Mouse (Mus musculus) ovary, postnatal 14 days (tissue): Measurements from ENCODE around the gene Gm10188.

Source experiments
- DNase-seq: peaks from one replicate; pipeline ENCODE4 v3.0.0; 2022; ENCODE audit warnings: low spot score

Gm10188 gene

GRCm38 (mm10) chr1:132194624-132195023 lies 34.9 kb downstream of the Gm10188 start:
- DNase-seq, result no peak

GRCm38 (mm10) chr1:132193806-132194205 lies 35.8 kb downstream of the Gm10188 start:
- DNase-seq, result no peak

DNA sequence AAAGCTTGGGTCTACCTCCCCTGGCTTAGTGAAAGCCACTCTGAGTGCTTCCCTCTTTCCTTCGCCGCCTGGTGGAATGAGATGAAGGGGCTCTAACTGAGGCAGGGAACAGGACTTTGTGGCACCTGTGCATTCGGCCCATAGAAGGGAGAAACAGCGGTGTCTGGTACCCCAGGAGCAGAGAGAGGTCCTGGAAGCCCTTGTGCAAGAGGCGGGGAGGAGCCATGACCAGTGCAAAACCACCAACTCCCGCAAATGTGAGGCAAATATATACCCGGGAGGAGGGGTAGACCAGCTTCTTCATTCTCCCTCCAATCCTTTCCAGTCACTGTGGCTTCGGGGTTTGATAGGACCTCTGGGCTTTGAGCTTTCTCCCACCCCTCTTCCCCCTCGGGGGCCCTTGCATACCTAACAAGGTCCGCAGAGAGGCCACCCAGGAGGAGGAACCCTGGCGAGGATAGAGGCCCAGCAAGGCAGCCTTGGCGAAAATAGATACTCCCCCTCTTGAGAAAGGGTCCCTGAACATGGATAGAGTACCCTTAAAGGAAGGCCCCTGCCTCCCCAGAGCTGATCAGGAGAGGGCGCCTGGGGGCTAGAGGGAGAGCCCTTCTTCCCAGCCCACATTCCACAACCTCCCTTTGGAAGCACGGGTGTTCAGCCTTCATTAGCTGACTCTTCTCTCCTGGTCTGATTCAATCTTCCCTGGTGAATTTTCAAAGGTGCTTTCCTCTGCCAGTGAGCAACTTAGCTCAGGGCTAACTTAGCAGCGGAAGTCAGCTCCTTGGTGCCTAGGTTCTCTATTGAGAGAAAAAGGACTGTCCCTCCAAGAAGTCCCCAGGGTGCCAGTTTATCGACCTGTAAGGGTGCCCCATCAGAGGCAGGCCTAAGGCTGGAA lies 37.5 kb downstream of the Gm10188 start:
- no peak for DNase-seq

DNA sequence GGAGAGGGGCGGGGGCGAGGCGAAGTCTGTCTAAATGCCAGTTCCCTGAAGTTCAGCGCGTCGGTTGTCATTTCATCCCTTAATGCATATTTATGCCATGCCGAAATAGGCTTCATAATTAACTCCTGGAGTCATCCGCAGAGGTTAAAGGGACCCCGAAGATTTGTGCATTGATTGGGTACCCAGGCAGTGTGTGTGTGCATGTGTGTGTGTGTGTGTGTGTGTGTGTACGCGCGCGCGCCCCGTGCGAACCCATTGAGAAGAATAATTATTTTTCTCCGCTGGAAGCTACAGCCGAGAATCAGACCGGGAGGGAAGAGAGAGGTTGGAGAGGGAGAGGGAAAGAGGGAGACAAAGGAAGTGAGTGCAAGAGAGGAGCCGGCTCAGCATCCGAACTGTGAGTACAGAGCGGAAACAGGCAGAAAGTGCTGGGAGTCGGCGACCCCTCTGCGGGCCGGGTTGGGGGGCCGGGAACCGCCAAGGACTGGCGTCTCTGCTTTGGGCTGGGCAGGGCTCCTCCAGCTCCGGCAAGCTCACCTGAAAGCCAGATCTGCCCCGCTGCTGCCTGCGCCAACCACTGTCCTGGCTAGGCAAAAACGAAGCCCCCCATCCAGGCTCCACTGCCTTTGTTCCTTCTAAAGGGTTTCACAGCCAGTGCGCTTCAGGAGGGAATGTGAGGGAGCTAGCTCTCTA lies 38.3 kb downstream of the Gm10188 start, which contains the start of the genes Lemd1 and AC124108.1:
Gene Lemd1, plus strand, starts transcription at position 339 of the 693 bp plus-strand sequence.
Gene AC124108.1, plus strand, starts transcription at position 365 of the 693 bp plus-strand sequence.
- no peak for DNase-seq

DNA sequence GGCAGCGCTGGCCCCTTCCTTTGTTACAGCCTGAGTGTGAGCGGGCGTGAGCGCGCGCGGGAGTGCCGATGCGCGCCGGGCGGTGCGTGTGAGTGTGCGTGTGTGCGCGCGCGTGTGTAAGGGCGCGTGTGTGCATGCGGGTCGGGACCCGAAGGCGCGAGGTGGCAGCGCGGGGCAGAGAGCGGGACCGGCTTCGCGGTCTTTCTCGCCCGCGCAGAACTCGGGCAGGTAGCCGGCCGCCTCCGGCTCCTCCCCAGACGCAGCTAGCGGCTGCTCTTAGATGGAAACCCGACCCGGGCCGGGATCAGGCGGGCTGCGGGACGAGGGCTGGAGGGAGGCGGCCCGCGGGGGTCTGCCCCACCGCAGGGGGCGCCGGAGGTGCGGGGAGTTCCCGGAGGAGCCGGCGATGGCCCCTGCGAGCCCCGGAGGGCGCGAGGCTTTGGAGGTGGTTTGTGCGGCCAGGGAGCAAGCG lies 38.9 kb downstream of the Gm10188 start:
- DNase-seq, result no peak

DNA sequence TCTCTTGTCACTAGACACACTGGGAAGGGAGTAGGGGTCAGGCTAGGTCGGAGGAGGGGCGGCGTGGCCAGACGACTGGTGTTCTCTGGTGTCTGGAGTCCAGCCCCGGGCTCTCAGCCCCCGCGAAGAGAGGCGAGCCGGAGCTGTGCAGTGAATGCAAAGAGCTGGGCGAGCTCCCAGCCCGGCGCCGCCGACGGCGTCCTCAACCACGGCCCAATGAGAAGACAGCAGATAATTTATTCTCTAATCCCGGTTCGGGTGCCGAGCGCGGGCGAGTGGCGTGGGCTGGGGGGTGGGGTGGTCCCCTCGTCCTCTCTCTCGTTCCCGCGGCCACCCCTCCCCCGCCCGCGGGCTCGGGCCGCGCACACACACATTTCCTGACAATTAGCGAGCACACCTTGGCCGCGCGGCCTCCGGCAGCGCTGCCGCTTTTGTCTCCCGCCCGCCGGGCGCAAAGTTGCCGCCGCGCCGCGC lies 39.5 kb downstream of the Gm10188 start:
- no peak for DNase-seq

DNA sequence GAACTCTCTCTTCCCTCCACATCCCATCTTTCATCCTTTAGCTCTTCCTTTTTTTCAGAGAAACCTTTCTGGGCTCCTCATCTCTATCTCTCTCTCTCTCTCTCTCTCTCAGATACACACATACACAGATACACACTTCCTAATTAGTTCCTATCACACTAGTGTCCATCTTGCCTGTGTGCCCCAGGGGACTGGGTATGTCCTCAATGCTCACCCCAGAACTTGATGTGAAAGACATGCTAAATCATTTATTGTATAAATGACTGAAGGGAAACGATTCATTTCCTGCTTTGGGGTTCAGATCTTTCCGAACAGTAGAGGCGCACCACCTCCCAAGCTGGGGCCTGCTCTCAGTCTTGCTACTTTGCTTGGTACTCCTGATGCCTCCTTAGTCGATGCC lies 40.3 kb downstream of the Gm10188 start:
- no peak for DNase-seq

- no peak for DNase-seq
These were observed 41.0 kb downstream of the Gm10188 start for GRCm38 (mm10) chr1:132188442-132189066.

DNA sequence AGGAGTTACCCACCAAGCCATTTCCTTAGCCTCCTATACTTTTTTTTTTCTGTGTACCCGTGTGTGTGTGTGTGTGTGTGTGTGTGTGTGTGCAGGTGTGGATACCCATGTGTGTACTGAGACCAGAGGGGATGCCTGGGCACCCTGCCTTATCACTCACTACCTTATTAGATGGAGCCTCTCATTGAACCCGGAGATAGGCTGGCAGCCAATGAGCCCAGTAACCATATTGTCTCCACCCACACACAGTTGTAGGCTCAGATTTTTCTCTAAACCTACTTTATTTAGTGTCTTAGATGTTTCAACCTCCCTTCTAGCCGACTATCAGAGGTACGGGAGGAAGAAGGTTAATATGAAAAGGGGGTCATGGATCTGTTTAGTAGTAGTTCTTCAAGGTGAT lies 43.3 kb downstream of the Gm10188 start:
- DNase-seq, result no peak
